Mouse (Mus musculus) liver, postnatal 0 days (tissue): ENCODE measurements around the gene Mb. TPM values are rescaled to one million over a fixed set of nuclear protein-coding genes. Genes with fewer than 3 reads are reported as not detected.

ENCODE experiments used
- ATAC-seq: fragments of 200-750 bp; cut with Nextera tagmentation; 2 replicates; pipeline ENCODE4 v1.8.0; 2017; ENCODE audit warnings: mild to moderate bottlenecking, moderate library complexity
- DNase-seq: peaks from one replicate; pipeline ENCODE4 v3.0.0-alpha.2; 2016
- H3K27ac ChIP-seq: fragments of 300-500 bp; sonication (generic); 2 replicates; pipeline ENCODE4 v1.5.1; 2014; ENCODE audit warnings: antibody characterized with exemption, moderate library complexity, mild to moderate bottlenecking, low read depth
- H3K27me3 ChIP-seq: fragments of 300-500 bp; sonication (generic); 2 replicates; pipeline ENCODE4 v1.6.1; 2014; ENCODE audit warnings: low read length, control low read depth, mixed read lengths; ENCODE audit not compliant: insufficient read depth
- H3K36me3 ChIP-seq: fragments of 300-500 bp; sonication (generic); replicated peaks from 2 replicates; pipeline ENCODE4 v1.6.1; 2014; ENCODE audit warnings: mild to moderate bottlenecking, control low read depth, low read length, moderate library complexity, mixed read lengths; ENCODE audit not compliant: insufficient read depth
- H3K4me1 ChIP-seq: fragments of 300-500 bp; sonication (generic); 2 replicates; pipeline ENCODE4 v1.6.1; 2014; ENCODE audit warnings: antibody characterized with exemption, mild to moderate bottlenecking, control low read depth; ENCODE audit not compliant: insufficient read depth
- H3K4me2 ChIP-seq: fragments of 300-500 bp; sonication (generic); 2 replicates; pipeline ENCODE4 v1.6.1; 2014; ENCODE audit warnings: low read depth, mild to moderate bottlenecking, low read length, moderate library complexity, mixed read lengths
- H3K4me3 ChIP-seq: fragments of 300-500 bp; sonication (generic); 2 replicates; pipeline ENCODE4 v1.5.1; 2014; ENCODE audit warnings: low read depth, low read length
- H3K9ac ChIP-seq: fragments of 300-500 bp; sonication (generic); replicated peaks from 2 replicates; pipeline ENCODE4 v1.6.1; 2014; ENCODE audit warnings: mild to moderate bottlenecking, moderate library complexity
- H3K9me3 ChIP-seq: fragments of 300-500 bp; sonication (generic); 2 replicates; pipeline ENCODE4 v1.6.1; 2016; ENCODE audit warnings: mild to moderate bottlenecking, control low read depth, low read length, mixed read lengths
- CTCF ChIP-seq: sonication (generic); IDR thresholded peaks from 2 replicates; pipeline ENCODE4 v1.5.1; 2016; ENCODE audit warnings: antibody characterized with exemption, low read depth
- EP300 ChIP-seq: IDR thresholded peaks from 2 replicates; pipeline ENCODE4 v1.6.1; 2016; ENCODE audit warnings: antibody characterized with exemption, low read depth, mild to moderate bottlenecking
- WGBS: fragments of 180-500 bp; shearing (Covaris S2); extraction: QIAGEN DNeasy Blood & Tissue Kit; methylation state at CpG from one replicate; pipeline ENCODE4 v1.1.7; 2014; ENCODE audit not compliant: insufficient replicate concordance; 5-methylcytosine and 5-hydroxymethylcytosine counted together
- polyA plus RNA-seq: library from polyadenylated mRNA; unstranded; fragments of >200 nt; fragmentation: Nextera tagmentation; extraction: Ambion mirVana; gene quantifications from 2 replicates; pipeline ENCODE4 v1.2.1, GENCODE M21; 2015

The Mb gene
- polyA plus RNA-seq, 1 experiment from 2014 or later = 0.15 TPM

- TF ChIP-seq CTCF (no peak), EP300 (no peak)
- no peak overlapping the region for H3K4me2 ChIP-seq
Observed at GRCm38 (mm10) chr15:77025884-77026583, 24.4 kb downstream of the Mb start.

GRCm38 (mm10) chr15:77022401-77022957 lies 28.0 kb downstream of the Mb start:
- H3K9me3 ChIP-seq = no peaks in the 10 kb centered on the region
- TF ChIP-seq CTCF = no peak
- no peaks in the 10 kb centered on the region for H3K27me3 ChIP-seq
- no peak overlapping the region for H3K9ac ChIP-seq
- no peak overlapping the region for H3K27ac ChIP-seq
- H3K36me3 ChIP-seq = no peaks in the 10 kb centered on the region
- H3K4me3 ChIP-seq = no peak overlapping the region
- WGBS = 52% methylated on average over 5 of the region's 5 CpGs
- H3K4me1 ChIP-seq = no peaks in the 10 kb centered on the region; the same call in 1 of the 2 replicates
- no peak overlapping the region for H3K4me2 ChIP-seq
- ATAC-seq (no peak), DNase-seq (no peak)

More at GRCm38 (mm10) chr15:77025884-77026583, 24.4 kb downstream of the Mb start:
- H3K9me3 ChIP-seq = no peaks in the 10 kb centered on the region
- DNase-seq = no peak
- no peaks in the 10 kb centered on the region for H3K27me3 ChIP-seq
- H3K27ac ChIP-seq = no peak overlapping the region
- WGBS = 69% methylated on average over 5 of the region's 5 CpGs
- ATAC-seq = no peak
- no peaks in the 10 kb centered on the region for H3K36me3 ChIP-seq
- H3K9ac ChIP-seq = no peak overlapping the region
- H3K4me1 ChIP-seq = no peaks in the 10 kb centered on the region
- no peak overlapping the region for H3K4me3 ChIP-seq

- no peak overlapping the region for H3K4me2 ChIP-seq
- DNase-seq (no peak), ATAC-seq (no peak)
- H3K4me3 ChIP-seq = no peak overlapping the region
- no peaks in the 10 kb centered on the region for H3K27me3 ChIP-seq
- no peaks in the 10 kb centered on the region for H3K9me3 ChIP-seq
- H3K36me3 ChIP-seq = no peaks in the 10 kb centered on the region
- H3K27ac ChIP-seq = no peak overlapping the region
- TF ChIP-seq CTCF (no peak), EP300 (no peak)
- no peaks in the 10 kb centered on the region; the same call in 1 of the 2 replicates for H3K4me1 ChIP-seq
- 69% methylated on average over 4 of the region's 4 CpGs for WGBS
- H3K9ac ChIP-seq = no peak overlapping the region
Observed at GRCm38 (mm10) chr15:77021851-77022250, 28.6 kb downstream of the Mb start.

GRCm38 (mm10) chr15:77021056-77021455 lies 29.4 kb downstream of the Mb start:
- no peaks in the 10 kb centered on the region; the same call in 1 of the 2 replicates for H3K4me1 ChIP-seq
- no peak for DNase-seq
- WGBS = 82% methylated on average over 3 of the region's 3 CpGs

GRCm38 (mm10) chr15:77020136-77020535 lies 30.3 kb downstream of the Mb start:
- TF ChIP-seq EP300 (no peak), CTCF (no peak)
- DNase-seq (no peak), ATAC-seq (no peak)
- Histone ChIP-seq H3K27ac (no peak overlapping the region), H3K4me2 (no peak overlapping the region), H3K36me3 (no peaks in the 10 kb centered on the region), H3K9me3 (no peaks in the 10 kb centered on the region), H3K4me1 (no peaks in the 10 kb centered on the region; the same call in 1 of the 2 replicates), H3K9ac (no peak overlapping the region), H3K4me3 (no peak overlapping the region), H3K27me3 (no peaks in the 10 kb centered on the region)
- WGBS = 67% methylated on average over 4 of the region's 4 CpGs

More at GRCm38 (mm10) chr15:77021056-77021455, 29.4 kb downstream of the Mb start:
- H3K36me3 ChIP-seq = no peaks in the 10 kb centered on the region
- H3K9ac ChIP-seq = no peak overlapping the region
- no peak overlapping the region for H3K4me3 ChIP-seq
- H3K9me3 ChIP-seq = no peaks in the 10 kb centered on the region
- H3K27ac ChIP-seq = no peak overlapping the region
- ATAC-seq = no peak
- H3K27me3 ChIP-seq = no peaks in the 10 kb centered on the region
- H3K4me2 ChIP-seq = no peak overlapping the region
- no peak for TF ChIP-seq CTCF
- TF ChIP-seq EP300 = no peak

GRCm38 (mm10) chr15:77019533-77019932 lies 30.9 kb downstream of the Mb start:
- Histone ChIP-seq H3K4me2 (no peak overlapping the region), H3K36me3 (no peaks in the 10 kb centered on the region), H3K27me3 (no peaks in the 10 kb centered on the region), H3K4me3 (no peak overlapping the region), H3K9ac (no peak overlapping the region), H3K27ac (no peak overlapping the region), H3K9me3 (no peaks in the 10 kb centered on the region), H3K4me1 (no peaks in the 10 kb centered on the region; the same call in 1 of the 2 replicates)
- ATAC-seq (no peak), DNase-seq (no peak)
- TF ChIP-seq EP300 (no peak), CTCF (no peak)
- 64% methylated on average over 7 of the region's 7 CpGs for WGBS
